Mouse (Mus musculus) ES-E14 (cell line): Measurements from ENCODE around the gene Igf2r. TPM values are rescaled to one million over a fixed set of nuclear protein-coding genes. Genes with fewer than 3 reads are reported as not detected.
"Not testable (repeated sequence)": the region's sequence is repeated elsewhere in the genome, so short reads cannot be mapped to it uniquely, and the experiment has no call there.

ENCODE experiments used
- DNase-seq: peaks from one replicate; pipeline ENCODE4 v3.0.0-alpha.2; 2013; ENCODE audit warnings: low read depth, low spot score
- H3K27ac ChIP-seq: 2 replicates; pipeline ENCODE4 v1.5.1; 2012; ENCODE audit warnings: low read depth, mild to moderate bottlenecking, low read length, moderate library complexity, mixed read lengths; ENCODE audit not compliant: poor library complexity, insufficient read depth, severe bottlenecking
- H3K36me3 ChIP-seq: 2 replicates; pipeline ENCODE4 v1.6.1; 2012; ENCODE audit warnings: mild to moderate bottlenecking, low read length, moderate library complexity, mixed read lengths; ENCODE audit not compliant: control insufficient read depth, poor library complexity, insufficient read depth, severe bottlenecking
- H3K4me1 ChIP-seq, 2 experiments: fragments of 150-350 bp in 1 of 2; sonication (generic) in 1 of 2; 2 replicates each; pipeline ENCODE4 v1.6.1; 2012; ENCODE audit warnings: low read length in 2 of 2, mild to moderate bottlenecking in 1 of 2, mixed read lengths in 1 of 2; ENCODE audit not compliant: control insufficient read depth in 2 of 2, insufficient read depth in 2 of 2, poor library complexity in 1 of 2
- H3K4me3 ChIP-seq, 2 experiments: fragments of 150-350 bp in 1 of 2; sonication (generic) in 1 of 2; 2 replicates each; pipeline ENCODE4 v1.5.1; 2012; ENCODE audit warnings: low read length in 2 of 2, low read depth in 1 of 2, mild to moderate bottlenecking in 1 of 2, mixed read lengths in 1 of 2; ENCODE audit not compliant: insufficient read depth in 1 of 2, poor library complexity in 1 of 2, severe bottlenecking in 1 of 2
- H3K9ac ChIP-seq: 2 replicates; pipeline ENCODE4 v1.6.1; 2012; ENCODE audit warnings: low read depth, mild to moderate bottlenecking, low read length, mixed read lengths; ENCODE audit not compliant: poor library complexity, insufficient read depth, severe bottlenecking
- H3K9me3 ChIP-seq: fragments of 150-350 bp; sonication (generic); 2 replicates; pipeline ENCODE4 v1.6.1; 2012; ENCODE audit warnings: low read depth, mild to moderate bottlenecking, low read length; ENCODE audit not compliant: control insufficient read depth, insufficient read depth
- CHD2 ChIP-seq: IDR thresholded peaks from 2 replicates; pipeline ENCODE4 v1.6.1; 2014; ENCODE audit warnings: mild to moderate bottlenecking, low read depth, low read length, inconsistent platforms
- HCFC1 ChIP-seq: IDR thresholded peaks from 2 replicates; pipeline ENCODE4 v1.6.1; 2012; ENCODE audit warnings: low read length, inconsistent platforms, borderline replicate concordance; ENCODE audit not compliant: insufficient read depth
- MAFK ChIP-seq: IDR thresholded peaks from 2 replicates; pipeline ENCODE4 v1.6.1; 2014; ENCODE audit warnings: mild to moderate bottlenecking, low read depth, low read length, inconsistent platforms; ENCODE audit not compliant: insufficient read depth
- ZC3H11A ChIP-seq: IDR thresholded peaks from 2 replicates; pipeline ENCODE4 v1.6.1; 2012; ENCODE audit warnings: low read depth, mild to moderate bottlenecking, inconsistent platforms, low read length, borderline replicate concordance
- ZNF384 ChIP-seq: IDR thresholded peaks from 2 replicates; pipeline ENCODE4 v1.6.1; 2012; ENCODE audit warnings: low read depth, low read length, inconsistent platforms
- in situ Hi-C, 2 experiments: fragments of 600-800 bp; cut with MboI; formaldehyde crosslinking; loops; one replicate each; pipeline ENCODE4 v1.15.1; 2025; ENCODE audit warnings: low sequenced_read_pairs in 2 of 2, inconsistent platforms in 1 of 2; ENCODE audit not compliant: unreplicated experiment in 2 of 2
- total RNA-seq: library from RNA; depleted of rRNA; stranded (reverse); fragments of 300-350 nt; gene quantifications from 2 replicates; pipeline ENCODE4 v1.2.3, GENCODE M21; 2012

Igf2r gene
- total RNA-seq, 1 experiment: 91.9 TPM

DNA sequence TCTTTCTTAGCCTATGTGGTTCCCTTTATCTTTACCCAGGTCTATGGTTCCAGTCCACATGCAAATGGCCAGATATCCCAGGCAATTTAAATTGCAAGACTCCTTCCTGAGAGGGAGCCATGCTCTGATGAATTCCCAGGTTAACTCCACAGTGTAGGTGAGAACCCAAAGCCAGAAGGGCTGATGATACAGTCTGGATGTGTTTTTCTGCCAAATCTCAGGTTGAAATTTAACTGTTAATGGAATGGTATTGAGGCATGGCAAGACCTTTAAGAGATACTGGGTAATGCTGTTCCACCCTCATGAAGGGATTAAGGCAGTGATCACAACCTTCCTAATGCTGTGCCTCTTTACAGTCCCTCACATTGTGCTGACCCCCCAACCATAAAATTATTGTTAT, 91.2 kb downstream of the Igf2r start:
- Histone ChIP-seq H3K27ac (no peak overlapping the region), H3K4me3 (no peak overlapping the region), H3K9me3 (no peaks in the 10 kb centered on the region), H3K36me3 (peaks cover 4% of the 10 kb centered on the region; the same call in 1 of the 2 replicates), H3K9ac (no peak overlapping the region), H3K4me1 (no peaks in the 10 kb centered on the region)
- in situ Hi-C loops: no loop called here
- no peak for DNase-seq
- TF ChIP-seq CHD2 (no peak), ZNF384 (no peak), ZC3H11A (no peak), MAFK (no peak), HCFC1 (no peak)

GRCm38 (mm10) chr17:12677139-12677538, 92.3 kb downstream of the Igf2r start:
- Histone ChIP-seq H3K27ac (no peak overlapping the region), H3K4me3 (no peak overlapping the region), H3K4me1 (no peaks in the 10 kb centered on the region), H3K9me3 (no peaks in the 10 kb centered on the region), H3K9ac (no peak overlapping the region), H3K36me3 (no peaks in the 10 kb centered on the region)
- TF ChIP-seq CHD2: no peak
- TF ChIP-seq ZNF384: no peak
- no peak for TF ChIP-seq ZC3H11A
- TF ChIP-seq HCFC1: no peak
- no peak for TF ChIP-seq MAFK
- no peak for DNase-seq
- in situ Hi-C loops: no loop called here

GRCm38 (mm10) chr17:12675646-12676045, 93.8 kb downstream of the Igf2r start, which contains the start of gene Slc22a1:
Gene Slc22a1 (minus strand): TSS chr17:12675829.
- TF ChIP-seq ZNF384 (no peak), ZC3H11A (no peak), HCFC1 (no peak), CHD2 (no peak), MAFK (no peak)
- no peak within 1 kb of the TSS for H3K27ac ChIP-seq
- no peak within 1 kb of the TSS for H3K4me3 ChIP-seq
- DNase-seq: no peak
- H3K36me3 ChIP-seq: no peaks in the 10 kb centered on the region
- in situ Hi-C loops: no loop called here
- H3K9ac ChIP-seq: no peak within 1 kb of the TSS
- H3K9me3 ChIP-seq: no peaks in the 10 kb centered on the region
- H3K4me1 ChIP-seq: no peaks in the 10 kb centered on the region

- DNase-seq, H3K4me1 ChIP-seq, H3K9ac ChIP-seq, in situ Hi-C loops, H3K36me3 ChIP-seq, H3K4me3 ChIP-seq, H3K27ac ChIP-seq, H3K9me3 ChIP-seq: not testable (repeated sequence)
Observed at GRCm38 (mm10) chr17:12674980-12675379, 94.5 kb downstream of the Igf2r start.

- Histone ChIP-seq H3K4me1 (no peaks in the 10 kb centered on the region), H3K9ac (no peak overlapping the region), H3K36me3 (no peaks in the 10 kb centered on the region), H3K9me3 (no peaks in the 10 kb centered on the region), H3K4me3 (no peak overlapping the region), H3K27ac (no peak overlapping the region)
- in situ Hi-C loops: no loop called here
- TF ChIP-seq HCFC1: no peak
- TF ChIP-seq CHD2: no peak
- TF ChIP-seq MAFK: no peak
- no peak for TF ChIP-seq ZC3H11A
- no peak for TF ChIP-seq ZNF384
- no peak for DNase-seq
Observed at GRCm38 (mm10) chr17:12673871-12674270, 95.6 kb downstream of the Igf2r start.
